18 mouse cellular contexts compared by ENCODE assay signal in the genomic region with DNA sequence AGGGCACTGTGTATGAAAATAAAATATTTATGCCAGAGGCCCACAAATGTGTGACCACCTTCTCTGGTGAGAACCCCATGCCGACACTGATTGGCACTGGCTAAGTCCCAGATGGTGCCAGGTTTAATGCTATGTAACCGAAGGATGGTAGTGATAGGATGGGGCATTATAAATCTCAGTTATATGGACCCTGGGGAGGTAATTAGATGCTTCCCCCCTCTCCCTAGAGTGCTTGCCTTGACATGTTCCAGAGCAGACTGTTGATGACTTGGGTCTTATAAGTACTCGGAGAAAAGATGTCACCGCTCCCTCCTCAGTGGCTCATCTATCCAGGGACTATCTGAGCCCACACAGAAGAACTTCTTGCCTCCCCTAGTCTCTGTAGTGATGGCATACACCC.
DNase-seq lines count a peak whose midpoint lies in the region; ATAC-seq and TF ChIP-seq lines count a peak whose summit lies in the region.
"Had no signal": no experiment of that assay in that cellular context is flagged by ENCODE, and none has a peak within 500 bp of the region (broad histone marks: within the 10 kb centered on the region; RNA-seq: fewer than 3 reads in every experiment).

No protein-coding gene starts in this region.

- no peak for TF ChIP-seq CTCF in hindbrain, postnatal 0 days (IDR thresholded peaks at IDR 0.05; ENCODE audit: low read depth)

- H3K4me2 ChIP-seq in neural tube, embryonic 13.5 days = no peak overlapping the region
- no peak overlapping the region for H3K4me2 ChIP-seq in neural tube, embryonic 15.5 days
- H3K4me2 ChIP-seq in hindbrain, postnatal 0 days (ENCODE audit: low read depth, low read length) = no peak overlapping the region
- H3K4me2 ChIP-seq: embryonic facial prominence, embryonic 12.5 days; forebrain, embryonic 13.5 days had no signal

- no peak overlapping the region for H3K9ac ChIP-seq in neural tube, embryonic 13.5 days
- H3K9ac ChIP-seq in neural tube, embryonic 15.5 days (replicated peaks) = no peak overlapping the region
- no peak overlapping the region for H3K9ac ChIP-seq in hindbrain, postnatal 0 days (replicated peaks; ENCODE audit: low read length)
- H3K9ac ChIP-seq: embryonic facial prominence, embryonic 12.5 days; forebrain, embryonic 13.5 days had no signal

- H3K27ac ChIP-seq in neural tube, embryonic 13.5 days (replicated peaks) = no peak overlapping the region
- no peak overlapping the region for H3K27ac ChIP-seq in neural tube, embryonic 15.5 days (replicated peaks)
- H3K27ac ChIP-seq in hindbrain, postnatal 0 days = no peak overlapping the region
- H3K27ac ChIP-seq: embryonic facial prominence, embryonic 10.5 days; embryonic facial prominence, embryonic 12.5 days; forebrain, embryonic 13.5 days had no signal

- no peaks in the 10 kb centered on the region for H3K36me3 ChIP-seq in neural tube, embryonic 13.5 days
- no peaks in the 10 kb centered on the region for H3K36me3 ChIP-seq in neural tube, embryonic 15.5 days
- H3K36me3 ChIP-seq in hindbrain, postnatal 0 days (ENCODE audit: insufficient read depth, low read length) = no peaks in the 10 kb centered on the region
- H3K36me3 ChIP-seq: embryonic facial prominence, embryonic 10.5 days; embryonic facial prominence, embryonic 12.5 days had no signal

- WGBS in neural tube, embryonic 13.5 days = 47% methylated on average over 4 of the region's 4 CpGs
- WGBS in neural tube, embryonic 15.5 days = 52% methylated on average over 4 of the region's 4 CpGs
- WGBS in hindbrain, postnatal 0 days = 79% methylated on average over 4 of the region's 4 CpGs

- no peak overlapping the region for H3K4me3 ChIP-seq in neural tube, embryonic 13.5 days
- no peak overlapping the region for H3K4me3 ChIP-seq in neural tube, embryonic 15.5 days (replicated peaks)
- H3K4me3 ChIP-seq in hindbrain, postnatal 0 days (ENCODE audit: low read length) = no peak overlapping the region
- H3K4me3 ChIP-seq: embryonic facial prominence, embryonic 10.5 days; embryonic facial prominence, embryonic 12.5 days; forebrain, embryonic 13.5 days had no signal

- H3K9me3 ChIP-seq in neural tube, embryonic 13.5 days = no peaks in the 10 kb centered on the region
- no peaks in the 10 kb centered on the region for H3K9me3 ChIP-seq in neural tube, embryonic 15.5 days (replicated peaks)
- H3K9me3 ChIP-seq in hindbrain, postnatal 0 days (ENCODE audit: low read length) = no peaks in the 10 kb centered on the region
- H3K9me3 ChIP-seq: embryonic facial prominence, embryonic 10.5 days; embryonic facial prominence, embryonic 12.5 days; forebrain, embryonic 13.5 days had no signal

- DNase-seq in neural tube, embryonic 10.5 days (ENCODE audit: extremely low spot score, low spot score) = no peak
- DNase-seq in mesoderm, embryonic 11.5 days (ENCODE audit: low read depth, low spot score) = peak; percentile 2
- DNase-seq in layer of hippocampus, adult 9-10 months (ENCODE audit: low spot score) = no peak
- DNase-seq in hindbrain, postnatal 0 days (ENCODE audit: low spot score) = no peak
- DNase-seq: adrenal gland, adult 2 months; adrenal gland, postnatal 10 days; adrenal gland, postnatal 25 days; cerebellum, adult 11-12 months; cerebellum, adult 2 months; cerebellum, adult 9-10 months; cerebellum, postnatal 10 days; cerebellum, postnatal 25 days had no signal

- 0 out of 2 replicates have a peak, but pooled peaks cover 3% of the 10 kb centered on the region for H3K4me1 ChIP-seq in neural tube, embryonic 13.5 days (replicated peaks)
- no peaks in the 10 kb centered on the region for H3K4me1 ChIP-seq in neural tube, embryonic 15.5 days
- no peaks in the 10 kb centered on the region for H3K4me1 ChIP-seq in hindbrain, postnatal 0 days (ENCODE audit: insufficient read depth, low read length)
- H3K4me1 ChIP-seq: embryonic facial prominence, embryonic 10.5 days; embryonic facial prominence, embryonic 12.5 days; forebrain, embryonic 13.5 days had no signal

- no peaks in the 10 kb centered on the region for H3K27me3 ChIP-seq in neural tube, embryonic 13.5 days
- no peaks in the 10 kb centered on the region for H3K27me3 ChIP-seq in neural tube, embryonic 15.5 days (replicated peaks)
- no peaks in the 10 kb centered on the region for H3K27me3 ChIP-seq in hindbrain, postnatal 0 days (ENCODE audit: insufficient read depth, low read length)
- H3K27me3 ChIP-seq: embryonic facial prominence, embryonic 12.5 days; forebrain, embryonic 13.5 days had no signal

- ATAC-seq in neural tube, embryonic 13.5 days (ENCODE audit: low read depth) = peak; percentile 78
- ATAC-seq in neural tube, embryonic 15.5 days (ENCODE audit: low FRiP score) = peak; percentile 38; the same call in 1 of the 2 replicates
- ATAC-seq in hindbrain, postnatal 0 days = no peak
- ATAC-seq: forebrain, embryonic 13.5 days; forebrain, embryonic 16.5 days had no signal
